ENCODE assay signal across 8 mouse cellular contexts in genomic region chr4:44702891-44703685, GRCm38 (mm10). TPM values are rescaled to one million over a fixed set of nuclear protein-coding genes. Genes with fewer than 3 reads are reported as not detected.
DNase-seq lines count a peak whose midpoint lies in the region; ATAC-seq and TF ChIP-seq lines count a peak whose summit lies in the region.

No protein-coding gene starts in this region.

- TF ChIP-seq CTCF in thymus, adult 2 months (IDR thresholded peaks at IDR 0.05; ENCODE audit: borderline replicate concordance, control insufficient read depth, extremely low read depth, insufficient read depth, low read length, poor library complexity) = no peak

- peaks cover 28% of the 10 kb centered on the region for H3K4me1 ChIP-seq in forebrain, embryonic 12.5 days
- H3K4me1 ChIP-seq in neural tube, embryonic 15.5 days = peaks cover 37% of the 10 kb centered on the region
- peaks cover 12% of the 10 kb centered on the region; the same call in 1 of the 2 replicates for H3K4me1 ChIP-seq in thymus, adult 2 months (replicated peaks; ENCODE audit: control insufficient read depth, insufficient read depth, low read length)

- no peak for ATAC-seq in forebrain, embryonic 12.5 days (ENCODE audit: low FRiP score)
- no peak for ATAC-seq in neural tube, embryonic 15.5 days (ENCODE audit: low FRiP score)

- under 1% methylated on average over 58 of the region's 58 CpGs for WGBS in forebrain, embryonic 12.5 days
- WGBS in neural tube, embryonic 15.5 days = under 1% methylated on average over 58 of the region's 58 CpGs
- 6% methylated on average over 58 of the region's 58 CpGs for WGBS in thymus, adult 2 months

- TF ChIP-seq POLR2A in thymus, adult 2 months (IDR thresholded peaks at IDR 0.05; ENCODE audit: control insufficient read depth, extremely low read depth, insufficient read depth, low read length, poor library complexity) = no peak

- H3K9ac ChIP-seq in forebrain, embryonic 12.5 days = peak overlapping the region; percentile 47; the same call in 1 of the 2 replicates
- no peak overlapping the region for H3K9ac ChIP-seq in neural tube, embryonic 15.5 days (replicated peaks)

- peak overlapping the region; percentile 45 for H3K4me3 ChIP-seq in forebrain, embryonic 12.5 days (replicated peaks)
- H3K4me3 ChIP-seq in neural tube, embryonic 15.5 days (replicated peaks) = peak overlapping the region; percentile 43
- H3K4me3 ChIP-seq in thymus, adult 2 months (ENCODE audit: control insufficient read depth, insufficient read depth, low read length) = no peak overlapping the region

- peak; percentile 11 for DNase-seq in right cerebral cortex, postnatal 25 days
- no peak for DNase-seq in right cerebral cortex, postnatal 14 days
- peak; percentile 25 for DNase-seq in kidney, postnatal 10 days
- DNase-seq in thymus, adult 2 months = no peak
- no peak for DNase-seq in right cerebral cortex, postnatal 36 days (ENCODE audit: low spot score in 2 of 2)
- no peak for DNase-seq in urinary bladder, postnatal 36 days (ENCODE audit: low spot score in 2 of 2)

- H3K27ac ChIP-seq in forebrain, embryonic 12.5 days = no peak overlapping the region
- no peak overlapping the region for H3K27ac ChIP-seq in neural tube, embryonic 15.5 days (replicated peaks)
- H3K27ac ChIP-seq in thymus, adult 2 months (ENCODE audit: control insufficient read depth, insufficient read depth, low read length) = no peak overlapping the region

- peak overlapping the region; percentile 67 for H3K4me2 ChIP-seq in forebrain, embryonic 12.5 days
- peak overlapping the region; percentile 69 for H3K4me2 ChIP-seq in neural tube, embryonic 15.5 days

- no peaks in the 10 kb centered on the region for H3K9me3 ChIP-seq in forebrain, embryonic 12.5 days
- no peaks in the 10 kb centered on the region for H3K9me3 ChIP-seq in neural tube, embryonic 15.5 days (replicated peaks)

- H3K36me3 ChIP-seq in forebrain, embryonic 12.5 days (replicated peaks) = no peaks in the 10 kb centered on the region
- H3K36me3 ChIP-seq in neural tube, embryonic 15.5 days = no peaks in the 10 kb centered on the region
- H3K36me3 ChIP-seq in thymus, adult 2 months (ENCODE audit: control insufficient read depth, insufficient read depth, low read length) = no peaks in the 10 kb centered on the region

- peaks cover 97% of the 10 kb centered on the region for H3K27me3 ChIP-seq in forebrain, embryonic 12.5 days
- peaks cover 84% of the 10 kb centered on the region for H3K27me3 ChIP-seq in neural tube, embryonic 15.5 days (replicated peaks)
- H3K27me3 ChIP-seq in thymus, adult 2 months (ENCODE audit: control insufficient read depth, insufficient read depth, low read length) = peaks cover 19% of the 10 kb centered on the region

RNA-seq across cellular contexts. Expression of gene Pax5, which starts 7.2 kb away (rescaled TPM):
- 0.21 and 0.60 TPM in 2 replicates for polyA plus RNA-seq in forebrain, embryonic 12.5 days (2016; fragmentation: Nextera tagmentation; extraction: Ambion mirVana)
- 0.86 and 1.2 TPM in 2 replicates for polyA plus RNA-seq in neural tube, embryonic 15.5 days (2015; fragmentation: Nextera tagmentation; extraction: Ambion mirVana)
- 2.7 and 4.0 TPM in 2 replicates for polyA plus RNA-seq in thymus, adult 2 months (2012; rRNA removed)

RNA-seq across cellular contexts. Expression of gene Zcchc7, which starts 52.6 kb away (rescaled TPM):
- polyA plus RNA-seq in forebrain, embryonic 12.5 days (2016; fragmentation: Nextera tagmentation; extraction: Ambion mirVana) = 30.9 and 32.6 TPM in 2 replicates
- 37.9 and 39.4 TPM in 2 replicates for polyA plus RNA-seq in neural tube, embryonic 15.5 days (2015; fragmentation: Nextera tagmentation; extraction: Ambion mirVana)
- polyA plus RNA-seq in thymus, adult 2 months (2012; rRNA removed) = 13.3 and 17.4 TPM in 2 replicates

Comparison
In these comparisons a context has a peak if more than half of its experiments do, and no peak if none do; other contexts are left out.
1. DNase-seq: peak in right cerebral cortex, postnatal 25 days (single experiment) and kidney, postnatal 10 days (single experiment); none in right cerebral cortex, postnatal 14 days (single experiment), thymus, adult 2 months (single experiment), right cerebral cortex, postnatal 36 days (0 of 2) and urinary bladder, postnatal 36 days (0 of 2).